Mouse (Mus musculus) heart, adult 2 months (tissue): ENCODE results near the gene Olfm3. TPM values are rescaled to one million over a fixed set of nuclear protein-coding genes. Genes with fewer than 3 reads are reported as not detected.

Source experiments
- DNase-seq, 2 experiments: peaks; one replicate each; pipeline ENCODE4 v3.0.0; 2021
- H3K27ac ChIP-seq: fragments of 200-600 bp; 2 replicates; pipeline ENCODE4 v1.8.1; 2022
- H3K27me3 ChIP-seq: fragments of 200-500 bp; 2 replicates; pipeline ENCODE4 v1.6.1; 2012; ENCODE audit warnings: mild to moderate bottlenecking, low read length, inconsistent platforms, mixed read lengths; ENCODE audit not compliant: control insufficient read depth, insufficient read depth
- H3K36me3 ChIP-seq: fragments of 200-500 bp; 2 replicates; pipeline ENCODE4 v1.6.1; 2012; ENCODE audit warnings: low read length, inconsistent platforms; ENCODE audit not compliant: control insufficient read depth, insufficient read depth
- H3K4me1 ChIP-seq: fragments of 200-500 bp; 2 replicates; pipeline ENCODE4 v1.6.1; 2011; ENCODE audit warnings: low read length; ENCODE audit not compliant: control insufficient read depth, insufficient read depth
- H3K4me3 ChIP-seq: fragments of 200-600 bp; 2 replicates; pipeline ENCODE4 v1.8.1; 2022
- H3K79me2 ChIP-seq: fragments of 200-500 bp; replicated peaks from 2 replicates; pipeline ENCODE4 v1.6.1; 2012; ENCODE audit warnings: mild to moderate bottlenecking, inconsistent platforms, low read length, moderate library complexity, mixed read lengths; ENCODE audit not compliant: control insufficient read depth, insufficient read depth
- H3K9ac ChIP-seq: fragments of 200-500 bp; 2 replicates; pipeline ENCODE4 v1.6.1; 2012; ENCODE audit warnings: low read depth, mild to moderate bottlenecking, control low read depth, inconsistent platforms, low read length, mixed read lengths
- CTCF ChIP-seq: fragments of 200-600 bp; IDR thresholded peaks from 2 replicates; pipeline ENCODE4 v1.8.1; 2022; ENCODE audit warnings: antibody characterized with exemption, mild to moderate bottlenecking, moderate library complexity
- EP300 ChIP-seq: fragments of 200-500 bp; IDR thresholded peaks from 2 replicates; pipeline ENCODE4 v1.6.1; 2011; ENCODE audit warnings: low read depth, low read length, control low read depth; ENCODE audit not compliant: insufficient read depth
- POLR2A ChIP-seq: fragments of 200-500 bp; IDR thresholded peaks from 2 replicates; pipeline ENCODE4 v1.6.1; 2011; ENCODE audit warnings: mild to moderate bottlenecking, low read depth, low read length, control low read depth; ENCODE audit not compliant: insufficient read depth
- WGBS: fragments of 180-500 bp; shearing (Covaris S2); methylation state at CpG from one replicate; pipeline ENCODE4 v1.1.7; 2018; 5-methylcytosine and 5-hydroxymethylcytosine counted together
- intact Hi-C: fragments of 180-260 bp; cut with DNase I; formaldehyde crosslinking; loops from one replicate; pipeline ENCODE4 v1.15.1; 2025
- polyA plus RNA-seq: library from polyadenylated mRNA; depleted of rRNA; stranded (reverse); fragments of >200 nt; gene quantifications from 2 replicates; pipeline ENCODE4 v1.2.3, GENCODE M21; 2012
- total RNA-seq, 2 experiments: library from RNA; stranded (reverse); gene quantifications; 2 replicates each; pipeline ENCODE4 v1.2.3; 2021

Gene Olfm3
- total and polyA plus RNA-seq, 3 experiments: not detected

GRCm38 (mm10) chr3:114929605-114930004, 25.7 kb downstream of the Olfm3 start:
- 74% methylated on average over 4 of the region's 4 CpGs for WGBS
- Histone ChIP-seq H3K79me2 (no peaks in the 10 kb centered on the region), H3K27me3 (no peaks in the 10 kb centered on the region), H3K27ac (no peak overlapping the region), H3K36me3 (no peaks in the 10 kb centered on the region), H3K4me3 (no peak overlapping the region), H3K4me1 (no peaks in the 10 kb centered on the region), H3K9ac (no peak overlapping the region)
- no peak for DNase-seq
- intact Hi-C loops: no loop called here
- TF ChIP-seq POLR2A (no peak), EP300 (no peak), CTCF (no peak)

GRCm38 (mm10) chr3:114930336-114930735, 26.5 kb downstream of the Olfm3 start:
- H3K36me3 ChIP-seq: no peaks in the 10 kb centered on the region
- DNase-seq: no peak
- H3K4me1 ChIP-seq: no peaks in the 10 kb centered on the region
- TF ChIP-seq EP300 (no peak), CTCF (no peak), POLR2A (no peak)
- WGBS: 62% methylated on average over 2 of the region's 2 CpGs
- H3K4me3 ChIP-seq: no peak overlapping the region
- intact Hi-C loops: no loop called here
- H3K79me2 ChIP-seq: no peaks in the 10 kb centered on the region
- no peak overlapping the region for H3K9ac ChIP-seq
- H3K27me3 ChIP-seq: no peaks in the 10 kb centered on the region
- H3K27ac ChIP-seq: no peak overlapping the region

- no peak overlapping the region for H3K9ac ChIP-seq
- H3K79me2 ChIP-seq: no peaks in the 10 kb centered on the region
- TF ChIP-seq CTCF (no peak), EP300 (no peak), POLR2A (no peak)
- H3K4me3 ChIP-seq: no peak overlapping the region
- H3K27ac ChIP-seq: no peak overlapping the region
- intact Hi-C loops: no loop called here
- 67% methylated on average over 2 of the region's 2 CpGs for WGBS
- no peaks in the 10 kb centered on the region for H3K36me3 ChIP-seq
- DNase-seq: no peak
- no peaks in the 10 kb centered on the region for H3K27me3 ChIP-seq
- no peaks in the 10 kb centered on the region for H3K4me1 ChIP-seq
These were observed 26.9 kb downstream of the Olfm3 start for GRCm38 (mm10) chr3:114930796-114931195.

GRCm38 (mm10) chr3:114932881-114933280, 29.0 kb downstream of the Olfm3 start:
- no peaks in the 10 kb centered on the region for H3K79me2 ChIP-seq
- TF ChIP-seq EP300 (no peak), CTCF (no peak), POLR2A (no peak)
- H3K36me3 ChIP-seq: no peaks in the 10 kb centered on the region
- no peaks in the 10 kb centered on the region for H3K4me1 ChIP-seq
- no peak overlapping the region for H3K9ac ChIP-seq
- intact Hi-C loops: no loop called here
- DNase-seq: no peak
- H3K4me3 ChIP-seq: no peak overlapping the region
- no peak overlapping the region for H3K27ac ChIP-seq
- 82% methylated on average over 2 of the region's 2 CpGs for WGBS
- no peaks in the 10 kb centered on the region for H3K27me3 ChIP-seq

GRCm38 (mm10) chr3:114954904-114955303, 51.0 kb downstream of the Olfm3 start:
- no peaks in the 10 kb centered on the region for H3K36me3 ChIP-seq
- H3K4me1 ChIP-seq: no peaks in the 10 kb centered on the region
- no peak overlapping the region for H3K9ac ChIP-seq
- no peak overlapping the region for H3K4me3 ChIP-seq
- DNase-seq: no peak
- intact Hi-C loops: no loop called here
- H3K27me3 ChIP-seq: no peaks in the 10 kb centered on the region
- no peak overlapping the region for H3K27ac ChIP-seq
- TF ChIP-seq POLR2A (no peak), CTCF (no peak), EP300 (no peak)
- no peaks in the 10 kb centered on the region for H3K79me2 ChIP-seq

GRCm38 (mm10) chr3:114959311-114959967, 55.6 kb downstream of the Olfm3 start:
- no peak overlapping the region for H3K27ac ChIP-seq
- no peak for DNase-seq
- H3K4me3 ChIP-seq: no peak overlapping the region
- no peaks in the 10 kb centered on the region for H3K4me1 ChIP-seq
- no peaks in the 10 kb centered on the region for H3K36me3 ChIP-seq
- no peak overlapping the region for H3K9ac ChIP-seq
- 84% methylated on average over 7 of the region's 7 CpGs for WGBS
- intact Hi-C loops: no loop called here
- H3K79me2 ChIP-seq: no peaks in the 10 kb centered on the region
- TF ChIP-seq CTCF (no peak), EP300 (no peak), POLR2A (no peak)
- no peaks in the 10 kb centered on the region for H3K27me3 ChIP-seq
